Mouse (Mus musculus) left cerebral cortex, adult 2 months (tissue): ENCODE results near the gene Comp. TPM values are rescaled to one million over a fixed set of nuclear protein-coding genes. Genes with fewer than 3 reads are reported as not detected.

ENCODE experiments used
- DNase-seq, 2 experiments: peaks; one replicate each; pipeline ENCODE4 v3.0.0; 2021 to 2022; ENCODE audit warnings: low spot score in 2 of 2, mixed read lengths in 1 of 2; ENCODE audit errors: extremely low spot score in 1 of 2
- H3K27ac ChIP-seq: fragments of 200-600 bp; 2 replicates; pipeline ENCODE4 v1.8.1; 2022
- H3K4me3 ChIP-seq: fragments of 200-600 bp; 2 replicates; pipeline ENCODE4 v1.8.1; 2022
- CTCF ChIP-seq: fragments of 200-600 bp; IDR thresholded peaks from 2 replicates; pipeline ENCODE4 v1.8.1; 2022; ENCODE audit warnings: antibody characterized with exemption, mild to moderate bottlenecking, moderate library complexity
- intact Hi-C: fragments of 180-260 bp; cut with DNase I; formaldehyde crosslinking; loops from one replicate; pipeline ENCODE4 v1.15.1; 2025
- total RNA-seq, 2 experiments: library from RNA; stranded (reverse); gene quantifications; 2 replicates each; pipeline ENCODE4 v1.2.3; 2021

Gene Comp
- total RNA-seq, 2 experiments from 2014 or later, result 0.32 to 0.33 TPM

DNA sequence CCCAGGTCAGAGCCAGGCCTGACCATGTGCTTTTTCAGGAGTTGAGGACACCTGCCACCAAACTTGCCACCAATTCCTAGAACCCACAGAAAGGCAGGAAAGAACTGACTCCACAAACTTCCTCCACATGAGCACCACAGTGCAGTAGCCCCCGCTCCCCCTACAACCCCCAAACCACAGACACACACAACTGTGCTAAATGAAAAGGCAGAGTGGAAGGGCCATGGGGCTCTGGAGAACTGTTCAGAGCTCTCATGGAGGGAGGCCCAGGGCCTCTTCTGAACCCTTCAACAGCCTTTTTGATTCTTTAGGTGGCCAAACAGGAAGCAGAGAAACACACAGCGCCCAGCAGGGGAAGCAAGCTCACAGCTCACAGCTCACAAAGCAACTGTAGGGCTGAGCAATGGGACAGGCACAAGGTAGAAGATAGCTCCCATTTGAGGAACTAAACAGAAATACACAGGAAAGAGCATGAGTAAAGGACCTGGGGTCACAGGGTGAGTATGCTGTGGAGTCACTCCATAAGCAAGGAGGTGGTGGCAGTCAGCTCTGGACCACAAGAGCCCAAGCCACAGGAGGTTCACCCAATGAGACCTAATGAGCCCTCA is 53.0 kb downstream of the Comp start:
- Histone ChIP-seq H3K27ac (no peak overlapping the region), H3K4me3 (no peak overlapping the region)
- no peak for DNase-seq
- TF ChIP-seq CTCF, result no peak
- intact Hi-C loops, result no loop called here

DNA sequence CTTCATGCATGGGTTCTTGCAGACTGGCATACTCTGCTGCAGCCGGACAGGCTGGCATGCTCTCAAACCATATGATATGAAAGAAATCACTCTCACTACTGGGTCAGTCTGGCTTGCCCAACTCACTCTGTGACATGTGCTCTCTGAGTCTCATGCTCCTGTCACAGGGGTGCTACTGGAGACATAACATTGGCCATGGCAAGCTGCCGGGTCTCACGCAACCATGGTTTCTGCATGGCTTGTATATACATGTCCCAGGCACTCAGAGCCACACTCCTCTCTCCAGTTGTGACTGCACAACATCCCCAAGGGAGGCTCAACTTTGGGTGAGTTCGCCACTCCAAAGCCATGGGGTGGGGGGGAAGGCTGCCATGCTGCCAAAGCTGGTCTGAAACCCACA is 57.9 kb downstream of the Comp start:
- intact Hi-C loops, result no loop called here
- no peak overlapping the region for H3K27ac ChIP-seq
- TF ChIP-seq CTCF, result no peak
- DNase-seq, result no peak
- H3K4me3 ChIP-seq, result no peak overlapping the region

Other genes with a start within 250 kb of the Comp start
- 10 to 100 TPM; 20.7 to 22.0 TPM for gene Nr2c2ap, start 242.2 kb upstream of the Comp start, total RNA-seq
- gene Rfxank, start 234.4 kb upstream of the Comp start, total RNA-seq, result 10 to 100 TPM; 13.1 to 14.2 TPM
- 10 to 100 TPM; 46.6 to 47.9 TPM for gene Borcs8, start 234.1 kb upstream of the Comp start, total RNA-seq
- under 1 TPM in 1 of 2 experiments, not detected in 1; 0.36 TPM for gene Mef2b, start 233.8 kb upstream of the Comp start, total RNA-seq
- 10 to 100 TPM; 46.1 to 52.1 TPM for gene Tmem161a, start 201.2 kb upstream of the Comp start, total RNA-seq
- gene Slc25a42, start 161.3 kb upstream of the Comp start, total RNA-seq, result 10 to 100 TPM; 39.0 to 45.4 TPM
- gene Sugp2, start 139.3 kb upstream of the Comp start, total RNA-seq, result 100 to 1,000 TPM; 116 to 117 TPM
- 10 to 100 TPM; 40.8 to 43.1 TPM for gene Armc6, start 139.1 kb upstream of the Comp start, total RNA-seq
- gene Homer3, start 90.7 kb upstream of the Comp start, total RNA-seq, result 1 to 10 TPM; 6.9 to 7.3 TPM
- 10 to 100 TPM; 43.9 to 47.5 TPM for gene Ddx49, start 71.1 kb upstream of the Comp start, total RNA-seq
- gene Cope, start 71.0 kb upstream of the Comp start, total RNA-seq, result 100 to 1,000 TPM; 137 to 145 TPM
- 100 to 1,000 TPM in 1 of 2 experiments, 10 to 100 TPM in 1; 94.8 to 104 TPM for gene Cers1, start 57.8 kb upstream of the Comp start, total RNA-seq
- gene Gdf1, start 43.7 kb upstream of the Comp start, total RNA-seq, result 10 to 100 TPM in 1 of 2 experiments, 1 to 10 TPM in 1; 8.2 to 17.1 TPM
- gene Upf1, start 20.3 kb upstream of the Comp start, total RNA-seq, result 10 to 100 TPM; 66.0 to 70.0 TPM
- 100 to 1,000 TPM; 134 to 153 TPM for gene Crtc1, start 66.0 kb downstream of the Comp start, total RNA-seq
- 10 to 100 TPM; 43.7 to 44.4 TPM for gene Klhl26, start 103.4 kb downstream of the Comp start, total RNA-seq
- 100 to 1,000 TPM; 295 to 302 TPM for gene Tmem59l, start 113.8 kb downstream of the Comp start, total RNA-seq
- gene Crlf1, start 119.6 kb downstream of the Comp start, total RNA-seq, result 1 to 10 TPM; 2.6 to 3.0 TPM
- gene Rex1bd, start 133.2 kb downstream of the Comp start, total RNA-seq, result 100 to 1,000 TPM; 108 to 110 TPM
- 100 to 1,000 TPM; 788 to 861 TPM for gene Uba52, start 137.2 kb downstream of the Comp start, total RNA-seq
- 100 to 1,000 TPM; 392 to 410 TPM for gene Fkbp8, start 154.2 kb downstream of the Comp start, total RNA-seq
- 10 to 100 TPM; 39.8 to 44.4 TPM for gene Kxd1, start 154.4 kb downstream of the Comp start, total RNA-seq
- gene Ell, start 165.9 kb downstream of the Comp start, total RNA-seq, result 10 to 100 TPM; 18.6 to 20.8 TPM
- gene Isyna1, start 220.8 kb downstream of the Comp start, total RNA-seq, result 10 to 100 TPM; 52.9 to 55.3 TPM
- 100 to 1,000 TPM; 221 to 261 TPM for gene Ssbp4, start 235.3 kb downstream of the Comp start, total RNA-seq
- under 1 TPM; 0.70 to 0.96 TPM for gene Lrrc25, start 242.6 kb downstream of the Comp start, total RNA-seq